Mouse (Mus musculus) kidney, embryonic 16.5 days (tissue): ENCODE results near the gene Zdhhc12. TPM values are rescaled to one million over a fixed set of nuclear protein-coding genes. Genes with fewer than 3 reads are reported as not detected.
"Not testable (repeated sequence)": the region's sequence is repeated elsewhere in the genome, so short reads cannot be mapped to it uniquely, and the experiment has no call there.

Experiments
- ATAC-seq: fragments of 200-750 bp; cut with Nextera tagmentation; 2 replicates; pipeline ENCODE4 v1.8.0; 2017; ENCODE audit warnings: moderate TSS enrichment; ENCODE audit not compliant: low FRiP score, low TSS enrichment
- H3K27ac ChIP-seq: fragments of 300-500 bp; sonication (generic); 2 replicates; pipeline ENCODE4 v1.5.1; 2014; ENCODE audit warnings: low read length
- H3K27me3 ChIP-seq: fragments of 300-500 bp; sonication (generic); 2 replicates; pipeline ENCODE4 v1.6.1; 2014; ENCODE audit warnings: low read length, control low read depth, mixed read lengths; ENCODE audit not compliant: insufficient read depth
- H3K36me3 ChIP-seq: fragments of 300-500 bp; sonication (generic); 2 replicates; pipeline ENCODE4 v1.6.1; 2014; ENCODE audit warnings: low read length, control low read depth, mixed read lengths; ENCODE audit not compliant: insufficient read depth
- H3K4me1 ChIP-seq: fragments of 300-500 bp; sonication (generic); 2 replicates; pipeline ENCODE4 v1.6.1; 2014; ENCODE audit warnings: low read length, control low read depth, mixed read lengths; ENCODE audit not compliant: insufficient read depth
- H3K4me2 ChIP-seq: fragments of 300-500 bp; sonication (generic); replicated peaks from 2 replicates; pipeline ENCODE4 v1.6.1; 2014; ENCODE audit warnings: low read depth, low read length
- H3K4me3 ChIP-seq: fragments of 300-500 bp; sonication (generic); 2 replicates; pipeline ENCODE4 v1.5.1; 2014; ENCODE audit warnings: mild to moderate bottlenecking, low read length
- H3K9ac ChIP-seq: fragments of 300-500 bp; sonication (generic); replicated peaks from 2 replicates; pipeline ENCODE4 v1.6.1; 2014; ENCODE audit warnings: low read length
- H3K9me3 ChIP-seq: fragments of 300-500 bp; sonication (generic); 2 replicates; pipeline ENCODE4 v1.6.1; 2016; ENCODE audit warnings: low read length, control low read depth
- WGBS: fragments of 180-500 bp; shearing (Covaris S2); extraction: QIAGEN DNeasy Blood & Tissue Kit; methylation state at CpG from one replicate; pipeline ENCODE4 v1.1.7; 2014; 5-methylcytosine and 5-hydroxymethylcytosine counted together
- polyA plus RNA-seq: library from polyadenylated mRNA; unstranded; fragments of >200 nt; fragmentation: Nextera tagmentation; extraction: Ambion mirVana; gene quantifications from 2 replicates; pipeline ENCODE4 v1.2.1, GENCODE M21; 2015

The Zdhhc12 gene
- polyA plus RNA-seq: 41.6 and 42.6 TPM in 2 replicates

GRCm38 (mm10) chr2:30093471-30094207, at the start of gene Zdhhc12:
Zdhhc12 (minus strand) TSS chr2:30093648.
- no peaks in the 10 kb centered on the region for H3K27me3 ChIP-seq
- H3K27ac ChIP-seq: peak within 1 kb of the TSS; percentile 77
- peak within 1 kb of the TSS; percentile 79 for H3K9ac ChIP-seq
- peak within 1 kb of the TSS; percentile 63 for H3K4me3 ChIP-seq
- no peaks in the 10 kb centered on the region for H3K9me3 ChIP-seq
- H3K4me1 ChIP-seq: peaks cover 20% of the 10 kb centered on the region; the same call in 1 of the 2 replicates
- peaks cover 11% of the 10 kb centered on the region; the same call in 1 of the 2 replicates for H3K36me3 ChIP-seq
- ATAC-seq: peak; percentile 97
- under 1% methylated on average over 47 of the region's 51 CpGs for WGBS
- H3K4me2 ChIP-seq: peak within 1 kb of the TSS; percentile 93

- not testable (repeated sequence) for H3K4me1 ChIP-seq, H3K27ac ChIP-seq, H3K9ac ChIP-seq, ATAC-seq, H3K27me3 ChIP-seq, H3K4me2 ChIP-seq, H3K9me3 ChIP-seq, H3K4me3 ChIP-seq
- H3K36me3 ChIP-seq: peaks cover 59% of the 10 kb centered on the region
- WGBS: 93% methylated on average over 4 of the region's 4 CpGs
Measured at GRCm38 (mm10) chr2:30140021-30140420, 46.6 kb upstream of the Zdhhc12 start.

GRCm38 (mm10) chr2:30136458-30136857, 43.0 kb upstream of the Zdhhc12 start:
- peaks cover 27% of the 10 kb centered on the region for H3K36me3 ChIP-seq
- no peak for ATAC-seq
- WGBS: 89% methylated on average over 10 of the region's 10 CpGs

GRCm38 (mm10) chr2:30134928-30135620, 41.6 kb upstream of the Zdhhc12 start:
- H3K4me1 ChIP-seq: peaks cover 20% of the 10 kb centered on the region
- H3K4me2 ChIP-seq: peak overlapping the region; percentile 93
- no peaks in the 10 kb centered on the region for H3K9me3 ChIP-seq
- H3K9ac ChIP-seq: peak overlapping the region; percentile 87
- H3K4me3 ChIP-seq: peak overlapping the region; percentile 96
- no peaks in the 10 kb centered on the region for H3K27me3 ChIP-seq
- H3K36me3 ChIP-seq: peaks cover 13% of the 10 kb centered on the region
- WGBS: 61% methylated on average over 10 of the region's 10 CpGs
- peak overlapping the region; percentile 94 for H3K27ac ChIP-seq
- ATAC-seq: no peak

More at GRCm38 (mm10) chr2:30136458-30136857, 43.0 kb upstream of the Zdhhc12 start:
- Histone ChIP-seq H3K4me2 (no peak overlapping the region), H3K27ac (no peak overlapping the region), H3K9ac (no peak overlapping the region), H3K4me3 (no peak overlapping the region), H3K27me3 (no peaks in the 10 kb centered on the region), H3K4me1 (peaks cover 20% of the 10 kb centered on the region), H3K9me3 (no peaks in the 10 kb centered on the region)

- H3K4me2 ChIP-seq: peak overlapping the region; percentile 93
- H3K27me3 ChIP-seq: no peaks in the 10 kb centered on the region
- peaks cover 20% of the 10 kb centered on the region for H3K4me1 ChIP-seq
- peak overlapping the region; percentile 87 for H3K9ac ChIP-seq
- H3K4me3 ChIP-seq: peak overlapping the region; percentile 96
- H3K9me3 ChIP-seq: no peaks in the 10 kb centered on the region
- ATAC-seq: peak; percentile 5; the same call in 1 of the 2 replicates
- 14% methylated on average over 6 of the region's 6 CpGs for WGBS
- peak overlapping the region; percentile 94 for H3K27ac ChIP-seq
- H3K36me3 ChIP-seq: peaks cover 11% of the 10 kb centered on the region
Measured at GRCm38 (mm10) chr2:30134378-30134711, 40.9 kb upstream of the Zdhhc12 start.

- no peaks in the 10 kb centered on the region for H3K27me3 ChIP-seq
- H3K4me2 ChIP-seq: peak within 1 kb of the TSS; percentile 93
- H3K4me3 ChIP-seq: peak within 1 kb of the TSS; percentile 96
- no peaks in the 10 kb centered on the region for H3K9me3 ChIP-seq
- ATAC-seq: peak; percentile 92
- peak within 1 kb of the TSS; percentile 94 for H3K27ac ChIP-seq
- H3K36me3 ChIP-seq: peaks cover 11% of the 10 kb centered on the region
- peaks cover 20% of the 10 kb centered on the region for H3K4me1 ChIP-seq
- peak within 1 kb of the TSS; percentile 87 for H3K9ac ChIP-seq
- 0% methylated on average over 46 of the region's 46 CpGs for WGBS
Measured at GRCm38 (mm10) chr2:30133613-30134377, 40.3 kb upstream of the Zdhhc12 start, which contains the start of gene Tbc1d13. Tbc1d13 (plus strand) TSS chr2:30133746.

GRCm38 (mm10) chr2:30132801-30133612, 39.6 kb upstream of the Zdhhc12 start:
- Histone ChIP-seq H3K36me3 (peaks cover 11% of the 10 kb centered on the region), H3K4me1 (peaks cover 20% of the 10 kb centered on the region), H3K9ac (peak overlapping the region; percentile 87), H3K27me3 (no peaks in the 10 kb centered on the region), H3K9me3 (no peaks in the 10 kb centered on the region), H3K27ac (peak overlapping the region; percentile 94), H3K4me3 (peak overlapping the region; percentile 96), H3K4me2 (peak overlapping the region; percentile 93)
- WGBS: 13% methylated on average over 16 of the region's 16 CpGs
- ATAC-seq: peak; percentile 39

- not testable (repeated sequence) for H3K27ac ChIP-seq, H3K9me3 ChIP-seq, H3K4me3 ChIP-seq, H3K4me2 ChIP-seq, H3K9ac ChIP-seq, H3K27me3 ChIP-seq, H3K36me3 ChIP-seq, ATAC-seq
- 56% methylated on average over 5 of the region's 5 CpGs for WGBS
- peaks cover 20% of the 10 kb centered on the region for H3K4me1 ChIP-seq
Measured at GRCm38 (mm10) chr2:30131240-30131639, 37.8 kb upstream of the Zdhhc12 start.

- no peaks in the 10 kb centered on the region for H3K27me3 ChIP-seq
- no peak overlapping the region for H3K4me3 ChIP-seq
- no peak overlapping the region for H3K27ac ChIP-seq
- peaks cover 18% of the 10 kb centered on the region for H3K4me1 ChIP-seq
- no peak for ATAC-seq
- no peak overlapping the region for H3K9ac ChIP-seq
- no peaks in the 10 kb centered on the region for H3K9me3 ChIP-seq
- H3K4me2 ChIP-seq: no peak overlapping the region
- no peaks in the 10 kb centered on the region for H3K36me3 ChIP-seq
- WGBS: 77% methylated on average over 4 of the region's 4 CpGs
Measured at GRCm38 (mm10) chr2:30130156-30130555, 36.7 kb upstream of the Zdhhc12 start.
